Mouse (Mus musculus) testis, adult 2 months (tissue): ENCODE measurements around the gene Nrip3.

ENCODE experiments used
- CTCF ChIP-seq: fragments of 200-500 bp; IDR thresholded peaks from 2 replicates; pipeline ENCODE4 v1.5.1; 2012; ENCODE audit warnings: low read depth, mild to moderate bottlenecking, inconsistent platforms, low read length, moderate library complexity; ENCODE audit not compliant: control insufficient read depth, insufficient read depth, insufficient replicate concordance
- POLR2A ChIP-seq: fragments of 200-500 bp; IDR thresholded peaks from 2 replicates; pipeline ENCODE4 v1.6.1; 2012; ENCODE audit warnings: low read depth, mild to moderate bottlenecking, inconsistent platforms, low read length, moderate library complexity; ENCODE audit not compliant: control insufficient read depth

DNA sequence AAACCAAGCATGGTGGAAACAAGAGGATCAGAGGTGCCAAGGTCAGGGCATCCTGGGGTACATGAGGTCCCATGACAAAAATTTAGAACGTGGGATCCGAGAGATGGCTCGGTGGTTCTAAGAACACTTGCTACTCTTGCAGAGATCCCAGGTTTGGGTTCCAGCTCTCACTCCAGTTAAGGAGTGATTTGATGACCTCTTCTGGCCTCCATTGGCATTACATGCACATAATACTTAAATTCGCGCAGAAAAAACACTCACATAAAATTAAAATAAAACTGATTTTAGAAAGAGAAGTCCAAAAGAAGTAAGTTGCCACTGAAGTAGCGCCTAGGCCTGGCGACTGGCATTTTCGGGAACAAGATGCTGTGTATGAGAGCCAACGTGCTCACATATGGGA is 62.5 kb downstream of the Nrip3 start:
- TF ChIP-seq CTCF (no peak), POLR2A (no peak)
